In the genomic region with DNA sequence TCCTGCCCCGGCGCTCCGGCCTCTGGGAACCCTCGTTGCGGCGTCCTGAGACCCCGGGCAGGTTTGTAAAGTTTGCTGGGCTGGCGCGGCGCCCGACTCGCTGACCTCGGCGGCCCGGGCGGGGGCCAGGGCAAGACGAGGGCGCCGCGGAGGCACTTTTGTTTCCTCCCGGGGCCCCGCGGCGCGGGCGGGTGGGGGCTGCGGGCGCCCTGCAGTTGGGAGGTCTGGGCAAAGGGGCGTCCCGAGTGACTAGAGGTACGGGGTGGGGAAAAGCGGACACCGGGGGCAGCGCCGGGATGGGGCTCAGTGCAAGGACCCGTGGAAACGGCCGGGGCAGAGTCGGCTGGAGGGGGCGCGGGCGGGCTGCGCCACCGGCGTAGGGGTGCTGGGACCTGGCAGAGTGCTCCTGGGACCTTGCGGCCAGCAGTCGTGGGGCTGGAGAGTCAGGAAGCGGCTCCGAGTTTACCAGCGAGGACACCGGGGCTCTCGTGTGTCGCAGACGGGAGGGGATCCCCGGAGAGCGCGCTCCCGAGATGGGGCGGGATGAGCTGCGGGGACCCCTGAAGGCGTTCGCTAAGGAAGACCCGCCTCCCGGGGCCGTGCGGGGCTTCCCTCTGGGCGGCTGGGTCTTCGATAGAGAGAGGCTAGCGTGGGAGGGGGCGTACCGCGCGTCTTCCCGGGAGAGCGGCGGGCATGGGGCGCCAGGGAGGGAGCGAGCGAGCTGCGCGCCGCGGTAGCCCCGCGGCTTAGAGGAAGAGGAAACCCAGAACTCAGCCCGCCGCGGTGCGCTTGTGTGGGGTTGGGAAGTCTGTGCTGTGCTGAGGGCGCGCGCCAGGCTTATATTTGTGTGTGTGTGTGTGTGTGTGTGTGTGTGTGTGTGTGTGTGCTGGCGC, we compare ENCODE assay signal across 8 mouse cellular contexts. TPM values are rescaled to one million over a fixed set of nuclear protein-coding genes. Genes with fewer than 3 reads are reported as not detected.
A peak's percentile ranks its signal among the peaks of the same experiment; 100 is the strongest.
DNase-seq lines count a peak whose midpoint lies in the region; ATAC-seq lines count a peak whose summit lies in the region.

No protein-coding gene starts in this region.

- peaks cover 8% of the 10 kb centered on the region for H3K4me1 ChIP-seq in hindbrain, embryonic 16.5 days (ENCODE audit: control insufficient read depth, insufficient read depth, low read depth, low read length)
- no peaks in the 10 kb centered on the region for H3K4me1 ChIP-seq in limb, embryonic 13.5 days
- 0 out of 2 replicates have a peak, but pooled peaks cover 6% of the 10 kb centered on the region for H3K4me1 ChIP-seq in midbrain, embryonic 13.5 days (replicated peaks)

- H3K9ac ChIP-seq in hindbrain, embryonic 16.5 days (ENCODE audit: low read depth, low read length) = peak overlapping the region; percentile 68
- H3K9ac ChIP-seq in limb, embryonic 13.5 days = peak overlapping the region; percentile 78
- H3K9ac ChIP-seq in midbrain, embryonic 13.5 days (replicated peaks) = peak overlapping the region; percentile 78

- peak; percentile 85 for ATAC-seq in hindbrain, embryonic 16.5 days
- ATAC-seq in limb, embryonic 13.5 days (ENCODE audit: low FRiP score, low read depth) = peak; percentile 73
- ATAC-seq in midbrain, embryonic 13.5 days = peak; percentile 84
- no peak for ATAC-seq in megakaryocyte-erythroid progenitor cell, adult 5-6 weeks (replicated peaks; ENCODE audit: low FRiP score, low TSS enrichment, poor library complexity, severe bottlenecking)

- H3K4me2 ChIP-seq in hindbrain, embryonic 16.5 days (ENCODE audit: low read length) = peak overlapping the region; percentile 96
- peak overlapping the region; percentile 97 for H3K4me2 ChIP-seq in limb, embryonic 13.5 days (replicated peaks)
- peak overlapping the region; percentile 97 for H3K4me2 ChIP-seq in midbrain, embryonic 13.5 days (replicated peaks)

- no peaks in the 10 kb centered on the region for H3K36me3 ChIP-seq in hindbrain, embryonic 16.5 days (ENCODE audit: control insufficient read depth, insufficient read depth, low read length)
- no peaks in the 10 kb centered on the region for H3K36me3 ChIP-seq in limb, embryonic 13.5 days
- no peaks in the 10 kb centered on the region for H3K36me3 ChIP-seq in midbrain, embryonic 13.5 days

- H3K9me3 ChIP-seq in hindbrain, embryonic 16.5 days (ENCODE audit: control insufficient read depth, low read length) = no peaks in the 10 kb centered on the region
- no peaks in the 10 kb centered on the region for H3K9me3 ChIP-seq in limb, embryonic 13.5 days
- no peaks in the 10 kb centered on the region; the same call in 1 of the 2 replicates for H3K9me3 ChIP-seq in midbrain, embryonic 13.5 days

- DNase-seq in R1 (ENCODE audit: low read depth, low spot score) = peak; percentile 76
- DNase-seq in cerebellum, adult 8-10 months = peak; percentile 5
- peak; percentile 12 for DNase-seq in gastrocnemius, adult 18-20 months (ENCODE audit: low spot score)
- DNase-seq in spleen, adult 18-20 months = peak; percentile 64 to 76

- WGBS in hindbrain, embryonic 16.5 days = under 1% methylated on average over 76 of the region's 93 CpGs
- WGBS in limb, embryonic 13.5 days = under 1% methylated on average over 91 of the region's 93 CpGs
- under 1% methylated on average over 82 of the region's 93 CpGs for WGBS in midbrain, embryonic 13.5 days

- peaks cover 3% of the 10 kb centered on the region; the same call in 1 of the 2 replicates for H3K27me3 ChIP-seq in hindbrain, embryonic 16.5 days (replicated peaks; ENCODE audit: control insufficient read depth, insufficient read depth, low read length)
- peaks cover 33% of the 10 kb centered on the region for H3K27me3 ChIP-seq in limb, embryonic 13.5 days
- peaks cover 24% of the 10 kb centered on the region; the same call in 1 of the 2 replicates for H3K27me3 ChIP-seq in midbrain, embryonic 13.5 days

- peak overlapping the region; percentile 82 for H3K27ac ChIP-seq in hindbrain, embryonic 16.5 days (ENCODE audit: low read depth, low read length)
- peak overlapping the region; percentile 39; the same call in 1 of the 2 replicates for H3K27ac ChIP-seq in limb, embryonic 13.5 days
- peak overlapping the region; percentile 76 for H3K27ac ChIP-seq in midbrain, embryonic 13.5 days

- H3K4me3 ChIP-seq in hindbrain, embryonic 16.5 days (ENCODE audit: low read length) = peak overlapping the region; percentile 88
- H3K4me3 ChIP-seq in limb, embryonic 13.5 days = peak overlapping the region; percentile 80
- H3K4me3 ChIP-seq in midbrain, embryonic 13.5 days (replicated peaks) = peak overlapping the region; percentile 79

RNA-seq across cellular contexts. Expression of gene Elmo1, which starts 0.6 kb away (rescaled TPM):
- total RNA-seq in gastrocnemius, adult 18-20 months (2021) = 1 to 10 TPM; 2.0 to 2.7 TPM
- 48.6 and 49.6 TPM in 2 replicates for polyA plus RNA-seq in hindbrain, embryonic 16.5 days (2015; fragmentation: Nextera tagmentation; extraction: Ambion mirVana)
- 10.7 and 11.6 TPM in 2 replicates for polyA plus RNA-seq in limb, embryonic 13.5 days (2015; fragmentation: Nextera tagmentation; extraction: Ambion mirVana)
- 36.5 and 40.0 TPM in 2 replicates for polyA plus RNA-seq in midbrain, embryonic 13.5 days (2015; fragmentation: Nextera tagmentation; extraction: Ambion mirVana)
- 23.4 and 35.0 TPM in 2 replicates for total RNA-seq in megakaryocyte-erythroid progenitor cell, adult 5-6 weeks (2014; fragmentation: Nextera tagmentation)
- 13.0 and 17.2 TPM in 2 replicates for total RNA-seq in megakaryocyte-erythroid progenitor cell, adult 5-6 weeks (2017)

Comparison
In these comparisons a context has a peak if more than half of its experiments do, and no peak if none do; other contexts are left out.
1. DNase-seq: peak in every context shown above with its lines; median percentile 76 in R1; 70 in spleen, adult 18-20 months; 12 in gastrocnemius, adult 18-20 months; 5 in cerebellum, adult 8-10 months.